Mouse (Mus musculus) cerebellum, postnatal 36 days (tissue): Measurements from ENCODE around the gene Ubl5.
A peak's percentile ranks its signal among the peaks of the same experiment; 100 is the strongest.
"Not testable (repeated sequence)": the region's sequence is repeated elsewhere in the genome, so short reads cannot be mapped to it uniquely, and the experiment has no call there.

Experiments used
- DNase-seq, 2 experiments: peaks; one replicate each; pipeline ENCODE4 v3.0.0; 2021 to 2022; ENCODE audit warnings: mixed read lengths in 2 of 2

The Ubl5 gene

GRCm38 (mm10) chr9:20642101-20642895 is at the start of gene Ubl5:
Ubl5 (plus strand) TSS chr9:20642878.
- DNase-seq, result peak in 1 of 2 experiments; percentile 35

- DNase-seq, result no peak
Measured at GRCm38 (mm10) chr9:20601270-20601669, 41.4 kb upstream of the Ubl5 start.

GRCm38 (mm10) chr9:20606269-20606668 is 36.4 kb upstream of the Ubl5 start:
- no peak for DNase-seq

DNA sequence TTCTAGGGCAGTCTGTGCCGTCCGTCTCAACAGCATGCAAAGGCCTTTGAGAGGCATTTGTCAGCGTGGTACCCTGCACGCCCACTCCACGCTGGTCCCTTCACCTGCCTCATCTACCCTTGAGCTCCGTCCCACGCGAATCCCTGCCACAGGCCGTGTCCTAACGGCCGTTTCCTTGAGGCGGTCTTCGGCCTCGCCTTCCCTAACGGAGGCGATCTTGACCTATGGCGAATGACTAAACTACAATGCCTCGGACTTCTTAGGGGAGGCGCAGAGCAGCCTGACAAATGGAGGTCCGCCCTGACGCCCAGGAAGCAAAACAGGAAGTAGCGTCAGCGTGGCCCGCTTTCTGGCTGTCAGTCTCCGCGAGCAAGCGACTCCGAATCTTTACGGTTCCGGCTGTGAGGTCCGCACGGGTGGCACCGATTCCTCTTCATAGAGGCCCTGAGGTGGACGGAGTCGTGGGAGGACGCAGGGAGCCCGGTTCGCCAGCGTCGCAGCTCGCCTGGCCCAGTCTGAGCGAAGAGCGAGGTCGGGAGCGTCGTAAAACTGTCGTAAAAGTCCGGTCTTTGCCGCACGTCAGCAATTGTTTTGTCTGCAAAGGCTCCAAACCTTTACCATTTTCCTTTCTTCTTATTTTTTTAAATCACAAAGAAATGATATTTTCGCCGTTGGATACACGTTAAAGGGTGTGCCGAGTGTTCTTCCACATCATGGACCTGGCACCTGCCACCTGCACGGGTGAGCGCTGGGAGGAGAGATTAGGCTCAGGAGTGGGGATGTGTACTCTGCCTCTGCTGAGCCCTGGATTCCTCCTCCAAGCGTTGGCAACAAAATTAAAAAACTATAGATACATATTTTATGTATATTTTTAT is 35.3 kb upstream of the Ubl5 start:
- peak; percentile 80 to 90 for DNase-seq

DNA sequence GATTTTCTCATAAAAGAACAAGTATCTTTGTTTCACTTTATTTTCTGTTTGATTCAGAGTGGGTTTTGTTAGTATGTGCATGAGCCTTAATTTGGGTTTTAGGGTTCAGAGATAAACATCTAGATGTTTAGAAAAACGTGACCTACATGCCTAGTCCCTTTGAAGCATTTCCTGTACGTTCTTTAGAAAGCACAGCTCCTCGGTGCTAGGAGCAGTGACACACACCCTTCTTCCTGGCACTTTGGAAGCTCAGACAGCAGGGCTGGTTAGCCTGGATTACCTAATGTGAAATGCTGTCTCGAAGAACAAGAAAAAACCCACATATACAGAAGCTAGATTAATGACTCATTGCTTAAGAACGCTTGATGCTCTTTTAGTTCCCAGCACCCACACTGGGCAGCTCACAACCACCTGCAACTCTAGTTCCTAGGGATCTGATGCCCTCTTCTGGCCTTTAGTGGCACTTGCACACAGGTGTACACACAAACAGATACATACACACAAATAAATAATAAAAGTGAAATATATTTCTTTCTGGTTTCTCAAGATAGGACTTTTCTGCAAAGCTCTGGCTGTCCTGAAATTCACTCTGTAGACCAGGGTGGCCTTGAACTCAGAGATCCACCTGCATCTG is 32.7 kb upstream of the Ubl5 start:
- DNase-seq, result no peak

DNA sequence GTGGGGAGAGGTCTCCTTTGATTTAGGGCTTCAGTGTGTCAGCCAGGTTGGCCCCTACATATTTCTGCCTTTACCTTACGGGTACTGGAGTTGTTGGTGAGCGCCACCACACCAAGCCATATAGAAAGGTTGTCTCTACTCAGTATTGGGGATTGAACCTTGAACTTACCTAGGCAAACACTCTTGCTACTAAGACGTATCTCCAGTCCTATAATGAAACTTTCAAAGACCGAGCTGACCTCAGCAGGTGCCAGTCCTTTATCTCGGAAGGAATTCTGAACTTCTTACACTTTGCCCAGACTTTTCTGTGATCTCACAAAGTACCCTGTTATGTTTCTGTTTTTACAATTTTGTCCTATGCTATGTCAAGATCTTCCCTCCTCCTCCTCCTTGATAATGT is 30.7 kb upstream of the Ubl5 start:
- no peak for DNase-seq

DNA sequence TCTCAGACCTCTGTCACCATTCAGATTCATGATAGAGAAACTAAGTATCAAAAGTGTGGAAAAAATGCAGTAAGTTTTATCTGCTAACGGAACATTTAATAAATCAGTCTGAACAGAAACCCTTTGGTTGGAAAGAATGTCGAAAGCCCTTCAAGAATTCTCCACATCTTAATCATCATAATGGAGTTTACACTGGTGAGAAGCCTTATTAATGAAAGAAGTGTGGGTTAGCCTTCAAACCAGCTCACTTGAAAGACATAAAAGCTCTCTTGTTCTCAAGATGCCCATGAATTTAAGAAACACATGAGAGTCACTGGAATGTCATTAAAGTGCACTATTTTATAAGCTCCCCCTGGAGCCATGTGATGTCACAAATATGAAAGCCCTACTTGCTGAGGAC is 26.0 kb upstream of the Ubl5 start:
- no peak for DNase-seq

- DNase-seq, result no peak
Measured at GRCm38 (mm10) chr9:20631332-20631731, 11.3 kb upstream of the Ubl5 start.

DNA sequence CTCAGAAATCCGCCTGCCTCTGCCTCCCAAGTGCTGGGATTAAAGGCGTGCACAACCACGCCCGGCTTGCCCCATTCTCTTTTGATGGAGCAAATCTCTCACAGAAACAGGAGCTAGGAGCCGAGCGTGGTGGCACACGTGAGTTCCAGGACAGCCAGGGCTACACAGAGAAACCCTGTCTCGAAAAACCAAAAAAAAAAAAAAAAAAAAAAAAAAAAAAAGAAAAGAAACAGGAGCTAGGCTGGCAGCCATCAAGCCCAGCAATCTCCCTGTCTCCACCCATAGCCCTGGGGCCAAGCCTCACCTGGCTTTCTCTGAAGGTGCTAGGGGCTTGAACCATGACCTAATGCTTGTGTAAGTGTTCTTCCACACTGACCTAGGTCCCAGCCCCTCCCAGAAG is 7.0 kb upstream of the Ubl5 start:
- DNase-seq, result not testable (repeated sequence)

DNA sequence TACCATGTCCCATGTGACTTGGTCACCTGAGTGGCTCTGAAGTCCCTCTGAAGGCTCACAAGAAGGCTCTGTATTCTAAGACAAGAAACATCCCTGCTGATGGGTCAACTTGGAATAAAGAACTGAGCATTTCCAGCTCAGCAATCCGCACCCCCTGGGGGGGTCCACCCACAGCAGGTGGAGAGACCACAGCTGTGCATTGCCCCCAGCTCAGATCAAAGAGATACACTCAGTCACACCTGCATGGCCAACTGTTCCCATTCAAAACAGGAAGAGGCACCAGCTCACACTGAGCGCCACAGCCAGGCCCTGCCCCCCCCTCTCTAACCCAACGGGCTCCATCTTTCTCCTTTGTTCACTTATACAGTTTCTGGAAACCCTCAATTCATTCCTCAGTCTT is 6.4 kb upstream of the Ubl5 start:
- DNase-seq, result no peak

GRCm38 (mm10) chr9:20636790-20637189 is 5.9 kb upstream of the Ubl5 start:
- DNase-seq, result no peak

GRCm38 (mm10) chr9:20638552-20638951 is 4.1 kb upstream of the Ubl5 start:
- no peak for DNase-seq

DNA sequence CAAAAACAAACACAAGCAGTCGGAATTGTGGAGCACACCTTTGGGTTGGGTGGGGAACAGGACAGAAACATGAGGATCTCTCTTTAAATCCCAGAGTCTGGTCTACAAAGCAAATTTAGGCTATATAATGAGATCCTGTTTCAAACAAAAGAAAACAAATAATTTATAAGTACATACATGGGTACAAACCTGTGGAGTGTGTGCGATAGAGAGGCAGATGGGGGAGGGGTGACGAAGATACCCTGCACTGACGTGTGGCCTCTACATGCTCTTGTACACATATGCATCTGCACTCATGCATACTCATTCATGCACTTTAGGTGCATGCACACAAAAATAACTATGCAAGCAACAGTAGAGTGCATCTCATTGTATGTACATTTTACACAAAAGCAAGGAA is 3.2 kb upstream of the Ubl5 start:
- no peak for DNase-seq

DNA sequence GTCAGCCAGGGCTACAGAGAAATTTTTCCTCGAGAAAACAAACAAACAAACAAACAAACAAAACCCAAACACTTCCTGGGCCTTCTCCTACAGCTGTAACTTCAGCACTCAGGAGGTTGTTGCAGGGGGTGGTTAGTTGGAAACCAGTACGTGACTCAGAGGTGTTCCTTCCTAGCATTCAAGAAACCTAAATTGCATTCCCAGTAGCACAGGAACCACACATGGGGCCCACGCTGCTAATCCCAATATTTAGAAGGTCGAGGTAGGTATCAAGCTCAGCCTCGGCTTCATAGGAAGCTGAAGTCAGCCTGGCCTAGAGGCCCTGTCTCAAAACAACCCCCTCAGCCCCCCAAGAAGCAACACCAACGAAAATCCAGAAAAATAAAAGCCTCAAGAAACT is 1.2 kb upstream of the Ubl5 start:
- no peak for DNase-seq

DNA sequence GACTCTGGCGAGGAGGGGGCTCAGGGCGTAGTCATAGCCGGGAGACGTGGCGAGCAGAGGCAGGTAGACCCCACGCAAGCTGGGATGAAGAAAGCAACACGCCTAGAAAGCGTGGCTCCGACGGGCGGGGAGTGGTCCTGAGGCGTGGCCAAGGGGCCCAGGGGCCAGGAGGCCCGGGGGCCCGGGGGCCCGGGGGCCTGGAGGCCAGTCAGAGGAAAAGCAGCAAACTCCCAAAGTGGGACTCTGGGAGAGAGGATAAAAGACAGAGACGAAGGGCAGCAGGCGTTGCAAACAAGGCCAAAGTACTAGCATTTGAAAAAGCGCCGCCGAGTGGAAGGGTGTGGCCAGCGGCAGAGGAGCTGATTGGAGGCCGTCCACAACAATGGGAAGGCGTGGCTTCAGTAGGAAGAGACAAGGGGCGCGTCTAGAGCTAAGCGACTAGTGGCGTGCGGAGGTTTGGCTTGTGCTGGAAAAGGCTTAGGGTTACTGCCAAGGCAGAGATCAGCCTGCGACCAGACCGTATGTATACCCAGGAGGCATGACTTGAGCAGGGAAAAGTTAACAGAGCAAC is 303 bp downstream of the Ubl5 start:
- peak; percentile 42 to 43 for DNase-seq

DNA sequence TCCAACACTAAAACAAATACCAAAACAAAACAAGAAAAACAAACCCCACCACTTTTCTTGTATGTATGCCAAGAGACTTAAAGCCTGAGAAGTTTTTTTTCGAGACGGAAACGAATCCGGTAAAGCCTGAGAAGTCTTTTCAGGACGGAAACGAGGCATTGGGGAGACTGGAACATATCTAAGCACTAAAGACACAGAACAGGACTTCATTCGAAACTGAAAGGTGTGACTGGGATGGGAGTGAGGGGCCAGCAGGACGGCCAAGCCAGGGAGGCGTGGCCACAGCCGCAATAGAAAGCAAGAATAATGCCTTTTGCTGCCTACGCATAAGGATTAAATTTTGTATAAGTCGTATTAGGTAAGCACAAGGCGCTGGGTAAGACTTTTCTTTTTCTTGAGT is 1.1 kb downstream of the Ubl5 start:
- DNase-seq, result no peak

DNA sequence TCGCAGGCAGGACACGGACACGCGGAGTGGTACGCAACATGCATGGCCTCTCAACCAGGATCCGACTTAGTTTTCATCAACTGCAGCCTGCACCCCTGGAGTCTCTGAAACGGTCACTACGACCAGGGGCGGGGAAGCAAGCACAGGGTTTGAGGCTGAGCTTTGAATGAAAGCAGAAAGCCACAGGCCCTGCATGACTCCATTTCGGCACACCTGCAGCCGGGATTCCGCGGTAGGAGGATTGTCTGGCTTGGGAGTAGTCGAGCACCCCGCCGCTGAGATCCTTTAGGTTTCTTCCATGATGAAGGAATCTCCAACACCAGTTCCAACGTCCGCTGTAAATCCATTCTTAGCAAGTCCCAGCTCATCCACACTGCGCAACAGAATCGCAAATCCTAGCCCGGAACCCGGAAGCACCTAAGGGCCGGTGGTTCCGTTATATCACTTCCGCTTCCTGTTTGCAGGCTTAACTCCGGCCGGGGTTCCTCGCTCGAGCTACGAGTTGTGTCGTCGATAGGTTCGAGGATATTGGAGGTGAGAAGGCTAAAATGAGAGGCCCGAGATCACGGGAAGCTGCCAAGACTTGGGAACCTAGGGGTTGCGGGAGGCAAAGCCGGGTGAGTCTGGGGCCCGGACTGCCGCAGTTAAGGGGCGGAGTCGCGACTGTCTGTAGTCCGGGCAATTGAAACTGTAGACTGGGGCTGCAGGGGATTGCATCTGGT is 1.8 kb downstream of the Ubl5 start, which contains the start of gene Fbxl12:
TSS of gene Fbxl12 (minus strand) at position 408 of the 722 bp plus-strand sequence.
- peak; percentile 70 to 76 for DNase-seq

- DNase-seq, result no peak
Measured at GRCm38 (mm10) chr9:20645121-20645520, 2.4 kb downstream of the Ubl5 start.

- DNase-seq, result peak; percentile 96 to 97
Measured at GRCm38 (mm10) chr9:20651602-20652259, 9.1 kb downstream of the Ubl5 start, which contains the start of gene Pin1. Pin1 (plus strand) TSS chr9:20652095.

DNA sequence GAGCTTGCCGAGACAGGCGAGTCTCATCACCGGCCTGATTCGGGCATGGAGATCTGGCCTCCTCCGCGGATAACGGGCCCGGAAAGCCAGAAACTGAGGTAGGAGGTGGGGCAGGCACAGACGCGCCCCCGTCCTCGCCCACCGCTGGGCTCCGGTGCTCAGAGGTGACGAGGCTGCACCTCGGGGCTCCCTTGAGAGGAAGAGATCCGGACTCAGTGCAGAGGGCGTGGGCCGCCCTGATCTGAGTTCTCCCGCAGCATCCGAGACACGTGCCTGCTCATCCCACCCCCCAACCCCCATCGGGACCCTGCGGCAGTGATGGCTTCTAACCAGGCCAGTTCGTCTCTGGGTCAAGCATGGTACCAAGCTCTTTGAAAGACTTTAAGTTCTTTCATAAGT is 9.6 kb downstream of the Ubl5 start:
- DNase-seq, result no peak

DNA sequence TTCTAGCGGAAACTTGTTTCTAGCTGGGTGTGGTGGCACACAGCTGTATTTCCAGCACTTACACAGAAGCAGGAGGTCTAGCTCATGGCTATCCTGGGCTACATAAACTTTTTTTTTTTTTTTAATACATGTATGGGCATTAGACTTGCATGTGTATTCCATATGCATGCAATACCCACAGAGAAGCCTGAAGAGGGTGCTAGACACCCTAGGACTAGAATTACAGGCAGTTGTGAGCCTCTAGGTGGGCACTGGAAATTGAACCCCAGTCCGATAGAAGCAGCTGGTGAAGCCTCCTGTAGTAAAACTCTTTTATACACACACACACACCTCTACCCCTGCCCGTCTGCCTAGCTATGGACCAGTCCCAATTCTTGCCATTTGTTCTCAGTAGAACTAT is 11.2 kb downstream of the Ubl5 start:
- no peak for DNase-seq

GRCm38 (mm10) chr9:20657546-20657945 is 14.9 kb downstream of the Ubl5 start:
- DNase-seq, result no peak
